Mouse (Mus musculus): ENCODE measurements around the gene Zfp61. TPM values are rescaled to one million over a fixed set of nuclear protein-coding genes. Genes with fewer than 3 reads are reported as not detected.

Zfp61 gene
- 1 to 10 TPM; 2.1 to 3.8 TPM for total RNA-seq (2021)

DNA sequence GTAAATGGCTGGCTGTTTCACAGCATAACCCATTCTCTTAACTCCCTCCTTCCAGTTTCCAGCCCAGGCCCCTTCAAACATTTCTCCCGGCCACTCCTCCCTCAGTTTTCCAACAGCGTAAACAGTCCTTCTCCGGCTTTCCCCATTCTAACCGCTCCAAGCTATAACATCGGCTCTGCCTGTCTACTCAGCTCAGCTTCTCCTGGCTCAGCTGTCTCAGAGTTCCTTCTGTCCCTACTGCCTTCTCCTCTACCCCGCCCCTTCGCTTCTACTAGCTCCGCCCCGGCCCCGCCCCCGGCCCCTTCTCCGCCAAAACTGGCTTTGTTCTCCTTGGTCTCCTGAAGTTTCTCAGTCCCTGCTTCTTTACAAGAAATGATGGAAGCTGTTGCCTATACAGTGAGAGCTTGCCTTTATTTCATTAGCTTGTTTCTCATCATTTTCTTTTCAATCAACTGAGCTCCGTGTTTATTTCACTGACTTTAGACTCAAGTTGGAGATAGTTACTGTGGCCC, at the start of gene Zfp61:
TSS of gene Zfp61 (minus strand) at position 462 of the 512 bp plus-strand sequence.
- intact Hi-C loops (cut with DNase I) = loop anchor here (2.0 kb wide), 1 partner anchor 16 kb away; the partner anchor contains the start of gene Zfp94
- DNase-seq = peak; percentile 15 to 27

DNA sequence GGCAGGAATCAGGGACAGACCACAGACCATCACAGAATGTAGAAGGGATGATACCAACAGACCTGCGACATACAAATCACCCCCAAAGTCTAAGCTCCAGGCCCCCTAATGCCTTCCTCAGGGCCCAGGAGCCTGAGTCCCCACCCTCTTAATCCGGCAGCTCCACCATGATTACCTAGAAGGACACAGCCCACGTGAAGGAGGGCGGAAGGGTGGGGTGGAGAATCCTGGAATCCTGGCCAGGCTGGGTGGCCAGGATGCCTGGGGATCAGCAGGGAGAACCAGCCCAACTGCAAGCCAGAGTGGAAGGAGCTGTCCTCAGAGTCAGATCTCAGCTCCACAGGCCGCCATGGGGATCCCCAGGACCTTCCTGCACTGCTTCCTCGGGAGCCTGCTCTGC, 47.9 kb upstream of the Zfp61 start, which contains the start of gene Lypd5:
TSS of gene Lypd5 (plus strand) at position 301 of the 400 bp plus-strand sequence.
- no peak for DNase-seq
- intact Hi-C loops (cut with DNase I) = no loop called here

GRCm38 (mm10) chr7:24346444-24346843, 45.4 kb upstream of the Zfp61 start:
- intact Hi-C loops (cut with DNase I) = no loop called here
- no peak for DNase-seq

DNA sequence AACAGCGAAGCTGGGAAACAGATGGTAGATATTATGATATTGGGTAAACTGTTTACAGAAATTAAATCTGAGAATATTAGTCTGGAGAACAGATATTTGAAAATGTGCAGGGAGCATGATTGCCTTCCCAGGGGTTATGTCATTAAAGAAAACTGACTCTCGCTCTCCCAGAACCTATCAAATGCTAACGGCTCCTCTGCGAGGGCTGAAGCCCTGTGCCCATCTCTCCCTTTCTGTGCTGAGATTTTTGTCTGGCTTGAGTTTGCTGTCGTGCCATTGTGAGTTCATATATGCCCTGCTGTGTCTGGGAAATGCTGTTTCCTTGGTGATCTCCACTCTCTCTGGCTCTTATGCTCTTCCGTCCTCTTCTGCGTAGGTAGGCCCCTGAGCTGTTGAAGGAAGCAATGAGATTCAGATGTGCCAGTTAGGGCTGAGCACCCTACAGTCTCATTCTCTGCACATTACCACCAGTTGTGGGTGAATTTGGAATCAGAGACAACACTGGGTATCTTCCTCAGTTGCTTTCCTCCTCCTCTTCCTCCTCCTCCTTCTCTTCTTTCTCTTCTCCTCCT, 42.8 kb upstream of the Zfp61 start:
- intact Hi-C loops (cut with DNase I) = no loop called here
- no peak for DNase-seq

- intact Hi-C loops (cut with DNase I) = no loop called here
- DNase-seq = no peak
These were observed 37.2 kb upstream of the Zfp61 start for GRCm38 (mm10) chr7:24338241-24338640.

DNA sequence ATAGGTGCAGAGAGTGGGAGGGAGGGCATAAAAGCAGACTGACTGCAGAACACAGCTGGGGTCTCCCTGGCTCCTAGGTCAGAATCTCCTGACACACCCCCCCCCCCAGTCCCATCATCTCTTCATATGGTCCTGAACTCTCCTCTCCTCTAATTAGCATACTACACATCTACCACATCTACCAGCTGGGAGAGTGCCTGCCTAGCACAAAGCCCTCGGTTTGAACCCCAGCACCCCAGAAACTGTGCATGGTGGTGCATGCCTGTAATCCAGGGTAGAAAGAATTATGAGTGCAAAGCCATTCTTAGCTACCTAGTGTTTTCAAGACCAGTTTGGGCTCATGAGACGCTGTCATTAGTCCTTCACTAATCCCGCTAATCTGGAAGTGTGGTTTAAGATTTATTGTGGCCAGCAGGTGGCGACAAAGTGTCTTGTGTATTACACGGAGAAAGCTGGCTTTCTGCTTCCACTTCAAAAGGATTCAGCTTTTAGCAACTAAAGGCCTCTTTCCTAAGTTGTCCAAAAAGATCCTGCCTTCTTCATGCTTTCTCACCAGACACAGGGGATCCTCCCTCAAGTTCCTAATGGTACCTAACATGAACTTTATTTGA, 34.8 kb upstream of the Zfp61 start:
- peak; percentile 52 to 76 for DNase-seq
- intact Hi-C loops (cut with DNase I) = loop anchor here (1.0 kb wide), 2 partner anchors 49 to 71 kb away; no protein-coding TSS in a partner anchor

DNA sequence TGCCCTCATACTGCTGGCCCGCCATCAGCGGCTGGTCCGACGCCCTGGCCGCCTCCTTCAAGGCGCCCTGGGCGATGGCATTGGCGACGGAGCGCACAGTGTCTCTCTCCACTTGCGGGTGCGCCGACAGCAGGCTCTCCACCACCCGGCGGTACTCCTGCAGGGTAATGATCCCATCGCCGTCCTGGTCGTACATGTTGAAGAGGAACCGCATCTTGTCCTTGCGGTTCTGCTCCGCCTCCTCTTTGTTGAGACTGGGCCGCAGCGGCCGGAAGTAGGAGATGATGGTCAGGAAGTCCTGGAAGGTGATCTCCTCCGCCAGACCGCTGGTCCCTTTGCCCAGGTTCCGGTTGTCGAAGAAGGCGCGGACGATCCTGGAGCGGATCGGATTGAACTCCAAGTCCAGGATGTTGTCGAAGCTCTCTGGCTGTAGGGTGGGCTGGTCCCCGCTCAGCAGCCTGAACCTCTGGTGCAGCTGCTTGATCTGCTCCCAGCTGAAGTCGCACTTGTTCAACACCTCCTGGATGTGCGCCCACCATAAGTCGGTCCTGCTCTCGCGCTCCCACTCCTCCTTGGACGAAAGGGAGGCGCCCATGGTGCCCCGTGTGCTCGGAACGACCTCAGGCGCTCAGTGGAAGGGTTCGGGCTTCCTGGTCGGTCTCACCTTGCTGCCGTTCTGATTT, 32.4 kb upstream of the Zfp61 start, which contains the start of gene Tescl:
TSS of gene Tescl (minus strand) at position 633 of the 683 bp plus-strand sequence.
- intact Hi-C loops (cut with DNase I) = no loop called here
- no peak for DNase-seq

- no peak for DNase-seq
- intact Hi-C loops (cut with DNase I) = loop anchor here (5.0 kb wide), 1 partner anchor 60 kb away; no protein-coding TSS in a partner anchor
These were observed 26.4 kb upstream of the Zfp61 start for GRCm38 (mm10) chr7:24327281-24327975.

DNA sequence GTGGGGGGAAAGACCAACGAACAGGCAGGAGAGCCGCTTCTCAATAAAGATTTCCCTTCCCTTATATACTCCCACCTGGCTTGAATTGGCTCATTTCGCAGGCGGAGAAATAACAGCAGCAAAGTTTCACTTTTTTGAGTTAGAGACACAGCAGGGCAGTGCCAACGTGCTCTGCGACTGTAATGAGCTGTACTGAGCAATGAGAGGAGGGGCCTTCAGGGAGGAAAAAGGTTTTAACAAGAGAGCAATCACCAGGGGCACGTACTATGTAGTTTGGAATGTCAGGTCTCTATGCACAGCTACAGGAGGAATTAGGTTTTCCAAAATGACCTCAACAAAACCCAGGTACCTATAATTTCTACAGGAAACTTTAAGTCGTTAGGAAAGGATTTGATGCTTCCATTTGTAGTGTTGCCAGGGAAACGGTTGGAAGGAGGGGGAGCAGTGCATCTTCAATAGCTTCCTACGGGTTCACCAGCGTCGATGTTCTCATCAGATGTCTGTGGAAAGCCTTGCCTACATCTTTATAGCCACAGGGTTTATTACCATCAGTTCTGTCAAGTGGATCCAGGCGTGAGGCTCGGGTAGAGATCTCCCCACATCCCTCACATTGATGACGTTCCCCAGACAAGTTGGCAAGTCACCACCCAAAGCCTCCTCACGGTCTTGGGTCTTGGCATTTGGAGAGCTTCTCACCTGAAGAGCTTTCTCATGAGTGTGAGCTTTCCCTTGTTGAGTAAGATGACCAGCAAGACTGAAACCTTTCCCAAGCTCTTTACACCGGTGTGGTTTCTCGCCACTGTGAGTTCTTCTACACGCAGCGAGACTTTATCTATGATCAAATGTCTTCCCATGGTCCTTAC, 25.5 kb upstream of the Zfp61 start:
- no peak for DNase-seq
- intact Hi-C loops (cut with DNase I) = loop anchor here (5.0 kb wide), 1 partner anchor 61 kb away; no protein-coding TSS in a partner anchor

DNA sequence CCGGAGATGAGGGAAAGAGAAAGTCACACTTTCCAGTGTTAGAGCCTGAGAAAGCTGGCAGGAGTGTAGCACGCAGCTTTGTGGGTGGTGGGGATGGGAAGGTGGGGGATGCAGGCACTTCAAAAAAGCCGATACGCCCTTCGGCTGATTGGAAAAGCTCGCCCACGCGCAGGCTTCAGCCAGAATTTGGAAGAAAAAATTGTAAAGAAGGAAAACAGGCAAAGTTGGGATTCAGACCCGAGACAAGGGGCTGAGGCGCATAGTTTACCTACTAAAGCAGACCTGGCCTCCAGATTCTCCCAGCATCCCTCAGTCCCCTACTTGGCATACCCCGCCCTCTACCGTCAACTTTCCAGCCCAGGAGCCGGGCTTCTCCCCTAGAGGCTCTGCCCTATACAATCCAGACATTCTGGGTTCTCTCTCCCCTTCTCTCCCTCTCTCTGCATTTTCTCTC, 24.7 kb upstream of the Zfp61 start:
- intact Hi-C loops (cut with DNase I) = loop anchor here (5.0 kb wide), 1 partner anchor 62 kb away; no protein-coding TSS in a partner anchor
- DNase-seq = no peak

DNA sequence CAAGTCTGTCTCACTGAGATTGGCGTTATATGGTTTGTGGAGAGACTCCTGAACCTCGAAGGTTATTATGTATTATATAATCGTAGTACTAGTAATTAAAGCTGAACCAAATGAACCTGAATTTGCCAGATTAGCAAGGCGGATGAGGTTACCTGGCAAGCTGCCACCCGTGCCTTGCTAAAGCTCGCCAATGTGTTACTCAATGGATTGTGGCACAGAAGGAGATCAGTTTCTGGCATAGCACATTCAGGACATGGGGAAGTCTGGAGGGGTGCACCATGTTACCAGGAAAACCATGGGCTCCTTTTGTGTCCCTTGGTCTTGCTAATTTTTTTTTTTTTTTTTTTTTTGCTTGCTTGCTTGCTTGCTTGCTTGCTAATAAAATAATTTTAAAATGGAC, 24.2 kb upstream of the Zfp61 start:
- intact Hi-C loops (cut with DNase I) = loop anchor here (5.0 kb wide), 1 partner anchor 62 kb away; no protein-coding TSS in a partner anchor

DNA sequence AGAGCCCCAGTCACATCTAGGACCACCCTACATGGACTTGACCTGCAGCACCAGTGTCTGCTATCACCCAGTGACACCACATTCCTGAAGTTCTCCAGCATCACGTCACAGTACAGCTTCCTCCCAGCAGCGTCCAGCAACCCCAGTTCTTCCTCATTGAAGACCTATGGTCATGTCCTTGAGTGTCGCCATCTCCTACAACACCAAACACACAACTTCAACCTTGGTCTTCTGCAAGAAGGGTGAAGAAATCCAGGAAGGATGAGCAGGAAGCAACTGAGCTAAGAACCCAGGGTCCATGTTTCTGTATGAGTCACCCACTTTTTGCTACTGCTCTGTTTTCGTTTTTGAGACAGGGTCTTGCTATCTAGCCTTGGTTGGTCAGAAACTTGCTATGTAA, 21.6 kb upstream of the Zfp61 start:
- DNase-seq = no peak
- intact Hi-C loops (cut with DNase I) = no loop called here

More for the DNA sequence above, 24.2 kb upstream of the Zfp61 start:
- no peak for DNase-seq

GRCm38 (mm10) chr7:24318942-24319341, 17.9 kb upstream of the Zfp61 start:
- intact Hi-C loops (cut with DNase I) = loop anchor here (5.0 kb wide), 5 partner anchors 67 to 1078 kb away; partner anchors contain the start of genes Lipe, Smg9, Zfp108 and Zfp180
- DNase-seq = no peak

- intact Hi-C loops (cut with DNase I) = loop anchor here (1.0 to 5.0 kb wide), 7 partner anchors 16 to 1081 kb away; partner anchors contain the start of genes Lipe, Smg9, Zfp108 and Zfp180
- peak; percentile 91 to 92 for DNase-seq
These were observed 15.6 kb upstream of the Zfp61 start, which contains the start of gene Zfp94 for GRCm38 (mm10) chr7:24316567-24317092. Gene Zfp94 (minus strand): TSS chr7:24316666.

DNA sequence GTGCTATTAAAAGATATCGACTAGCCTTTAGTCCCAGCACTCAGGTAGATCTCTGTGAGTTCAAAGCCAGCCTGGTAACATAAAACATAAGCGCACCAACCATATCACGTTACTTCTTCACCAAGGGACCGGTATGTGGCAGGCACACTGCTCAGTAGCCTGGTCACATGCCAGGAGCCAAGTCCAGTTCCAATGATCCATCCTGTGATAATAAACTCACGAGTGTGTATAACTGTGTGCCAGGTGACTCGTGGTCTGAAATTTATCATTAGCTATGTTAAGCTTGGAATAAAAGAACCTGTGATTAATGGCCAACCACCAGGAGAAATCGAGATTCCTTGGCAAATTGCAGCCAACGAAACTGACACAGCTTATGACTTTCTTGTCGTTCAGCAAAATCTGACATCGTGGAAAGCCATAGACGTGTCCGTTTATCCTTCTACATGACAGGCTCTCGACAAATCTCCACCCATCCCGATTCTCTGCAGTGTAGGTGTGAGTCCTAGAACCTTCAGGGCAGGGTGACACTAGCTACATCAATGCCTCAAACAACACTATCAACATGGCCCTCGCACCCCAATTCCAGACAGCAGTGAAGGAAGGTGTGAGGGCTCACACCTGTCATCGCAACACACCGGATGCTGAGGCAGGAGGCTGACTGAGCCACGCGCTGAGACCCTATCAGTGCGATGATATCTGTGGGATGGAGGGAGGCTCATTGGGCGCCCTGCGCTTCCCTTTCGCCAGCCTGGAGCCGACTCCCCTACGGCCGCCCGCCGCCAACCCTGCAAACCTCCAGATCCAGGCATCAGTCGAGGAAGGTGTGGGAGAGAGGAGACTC, 14.9 kb upstream of the Zfp61 start:
- intact Hi-C loops (cut with DNase I) = loop anchor here (1.0 to 5.0 kb wide), 7 partner anchors 15 to 1081 kb away; partner anchors contain the start of genes Lipe, Smg9, Zfp108 and Zfp180

DNA sequence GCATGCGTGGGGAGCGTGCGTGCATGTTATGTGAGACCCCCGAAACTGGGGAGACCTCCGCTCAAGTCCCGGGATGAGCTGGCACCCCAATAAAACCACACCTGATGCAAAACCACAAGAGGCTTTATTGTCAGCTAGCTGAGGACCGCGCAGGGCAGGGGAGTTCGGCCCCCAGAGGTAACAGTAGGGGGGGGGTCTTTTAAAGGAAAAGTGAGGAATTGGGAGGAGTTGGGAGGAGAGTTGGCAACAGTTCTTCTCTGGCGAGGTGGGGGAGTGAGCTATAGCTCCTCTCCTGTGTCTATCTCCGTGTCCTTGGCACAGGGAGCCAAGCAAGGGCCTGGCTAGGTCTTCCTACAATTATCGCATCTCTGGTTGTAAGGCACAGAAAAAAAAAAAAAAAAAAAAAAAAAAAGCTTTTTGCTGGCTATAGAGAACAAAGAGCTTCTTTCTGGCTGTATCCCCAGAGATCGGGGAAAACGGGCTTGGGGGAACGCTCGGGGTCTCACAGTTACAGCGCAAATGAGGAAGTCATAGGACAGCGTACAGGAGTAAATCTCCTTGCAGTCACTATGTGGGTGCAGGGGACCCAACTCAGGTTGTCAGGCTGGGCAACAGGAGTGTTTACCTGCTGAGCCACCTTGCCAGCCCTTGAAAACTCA, 1.1 kb downstream of the Zfp61 start:
- peak; percentile 4 to 13 for DNase-seq
- intact Hi-C loops (cut with DNase I) = loop anchor here (2.0 to 5.0 kb wide), 2 partner anchors 17 to 333 kb away; partner anchors contain the start of gene Zfp94

More for the DNA sequence above, 14.9 kb upstream of the Zfp61 start:
- peak in 1 of 2 experiments; percentile 3 for DNase-seq

Data from heart, postnatal 36 days (tissue).